Mouse (Mus musculus): ENCODE data around the gene Dbr1. TPM values are rescaled to one million over a fixed set of nuclear protein-coding genes. Genes with fewer than 3 reads are reported as not detected.
A peak's percentile ranks its signal among the peaks of the same experiment; 100 is the strongest.
"Not testable (repeated sequence)": the region's sequence is repeated elsewhere in the genome, so short reads cannot be mapped to it uniquely, and the experiment has no call there.

Dbr1 gene
- total RNA-seq (2021), result 10 to 100 TPM; 10.7 to 11.5 TPM
- long read RNA-seq, experiment 1, transcript Dbr1-201 (8 exons, 2,261 nt), result major isoform, 18 of 23 reads
- long read RNA-seq, experiment 1, partial matches to known transcripts, result 0 of 23 reads
- long read RNA-seq, experiment 1, other reads (novel, unspliced or antisense), result 5 of 23 reads
- long read RNA-seq, experiment 2, partial matches to known transcripts, result 0 of 8 reads
- long read RNA-seq, experiment 2, other reads (novel, unspliced or antisense), result 4 of 8 reads

DNA sequence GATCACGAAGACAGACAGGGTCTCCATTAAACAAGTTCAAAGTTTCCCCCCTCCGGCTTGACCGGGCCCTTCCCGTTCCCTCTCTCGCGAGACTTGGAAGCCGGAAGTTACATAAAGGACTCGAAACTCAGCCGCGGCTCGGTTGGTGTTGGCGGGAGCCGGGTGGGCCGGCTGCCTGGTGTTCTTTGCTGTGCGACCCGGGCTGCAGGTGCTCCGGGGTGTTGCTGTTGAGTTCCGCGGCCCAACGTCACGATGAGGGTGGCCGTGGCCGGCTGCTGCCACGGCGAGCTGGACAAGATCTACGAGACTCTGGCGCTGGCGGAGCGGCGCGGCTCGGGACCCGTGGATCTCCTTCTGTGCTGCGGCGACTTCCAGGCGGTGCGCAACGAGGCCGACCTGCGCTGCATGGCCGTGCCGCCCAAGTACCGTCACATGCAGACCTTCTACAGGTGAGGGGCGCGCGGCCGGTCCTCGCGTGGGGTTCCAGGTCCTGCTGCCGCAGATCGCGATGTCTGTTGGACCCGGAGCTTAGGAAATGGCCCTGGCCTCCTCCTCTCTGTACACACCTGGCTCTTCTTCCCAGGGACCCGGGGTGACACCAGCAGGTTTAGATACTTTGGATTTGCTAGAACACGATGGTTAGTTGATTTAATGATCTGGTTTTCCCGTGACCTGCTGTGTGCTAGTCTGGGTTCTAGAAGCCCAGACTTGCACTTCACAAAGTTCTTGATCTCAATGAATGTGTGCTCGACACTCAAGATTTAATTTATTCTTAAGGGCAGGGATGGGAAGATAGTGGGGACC lies at the start of gene Dbr1:
Gene Dbr1 (plus strand): TSS at position 123 of the 804 bp plus-strand sequence.
- peak; percentile 93 to 95 for DNase-seq (ENCODE audit: low spot score in 2 of 2)
- intact Hi-C loops (cut with DNase I), result no loop called here

DNA sequence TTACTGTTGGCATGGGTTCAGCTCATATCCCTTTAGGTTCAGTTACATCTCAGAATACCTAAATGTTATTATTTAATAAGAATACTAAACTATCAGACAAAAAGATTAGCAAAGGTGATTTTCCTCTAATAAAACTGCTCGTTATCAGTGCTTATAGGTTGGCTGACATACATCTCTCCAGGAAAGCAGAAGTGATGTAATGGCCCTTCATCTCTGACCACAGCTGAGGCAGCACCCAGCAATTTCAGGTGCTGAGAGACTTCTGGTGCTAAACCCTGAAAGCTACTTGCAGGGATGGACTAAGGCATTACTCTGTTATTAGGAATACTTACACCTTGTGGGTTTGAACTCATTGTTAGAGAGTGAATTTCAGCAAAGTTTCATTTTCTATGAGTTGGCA lies 43.7 kb upstream of the Dbr1 start:
- no peak for DNase-seq (ENCODE audit: low spot score in 2 of 2)
- intact Hi-C loops (cut with DNase I), result no loop called here

DNA sequence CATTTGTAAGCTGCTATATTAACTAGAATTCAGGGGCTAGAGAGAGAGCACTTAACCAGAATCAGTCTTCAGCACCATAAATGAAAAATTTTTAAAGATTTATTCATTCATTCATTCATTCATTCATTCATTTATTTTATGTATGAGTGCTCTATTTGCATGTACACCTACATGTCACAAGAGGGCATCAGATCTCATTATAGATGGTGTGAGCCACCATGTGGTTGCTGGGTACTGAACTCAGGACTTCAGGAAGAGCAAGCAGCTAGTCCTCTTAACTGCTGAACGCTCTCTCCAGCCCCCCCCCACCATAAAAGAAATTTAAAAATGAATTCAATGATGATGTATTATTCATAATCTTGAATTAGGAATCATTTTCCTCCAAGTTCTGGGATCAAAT lies 29.3 kb upstream of the Dbr1 start:
- intact Hi-C loops (cut with DNase I), result no loop called here
- no peak for DNase-seq (ENCODE audit: low spot score in 2 of 2)

- intact Hi-C loops (cut with DNase I), result no loop called here
These were observed 23.5 kb upstream of the Dbr1 start for GRCm38 (mm10) chr9:99552068-99552467.

GRCm38 (mm10) chr9:99553049-99553448 lies 22.6 kb upstream of the Dbr1 start:
- intact Hi-C loops (cut with DNase I), result no loop called here
- no peak for DNase-seq (ENCODE audit: low spot score in 2 of 2)

More at GRCm38 (mm10) chr9:99552068-99552467, 23.5 kb upstream of the Dbr1 start:
- DNase-seq (ENCODE audit: low spot score in 2 of 2), result no peak

- intact Hi-C loops (cut with DNase I), result no loop called here
- DNase-seq (ENCODE audit: low spot score in 2 of 2), result no peak
These were observed 21.5 kb upstream of the Dbr1 start for GRCm38 (mm10) chr9:99554052-99554451.

- DNase-seq (ENCODE audit: low spot score in 2 of 2), result no peak
- intact Hi-C loops (cut with DNase I), result no loop called here
These were observed 20.3 kb upstream of the Dbr1 start for GRCm38 (mm10) chr9:99555253-99555652.

GRCm38 (mm10) chr9:99557580-99558300 lies 17.9 kb upstream of the Dbr1 start:
- no peak for DNase-seq (ENCODE audit: low spot score in 2 of 2)
- intact Hi-C loops (cut with DNase I), result no loop called here

- no peak for DNase-seq (ENCODE audit: low spot score in 2 of 2)
- intact Hi-C loops (cut with DNase I), result no loop called here
These were observed 16.6 kb upstream of the Dbr1 start for GRCm38 (mm10) chr9:99558824-99559556.

DNA sequence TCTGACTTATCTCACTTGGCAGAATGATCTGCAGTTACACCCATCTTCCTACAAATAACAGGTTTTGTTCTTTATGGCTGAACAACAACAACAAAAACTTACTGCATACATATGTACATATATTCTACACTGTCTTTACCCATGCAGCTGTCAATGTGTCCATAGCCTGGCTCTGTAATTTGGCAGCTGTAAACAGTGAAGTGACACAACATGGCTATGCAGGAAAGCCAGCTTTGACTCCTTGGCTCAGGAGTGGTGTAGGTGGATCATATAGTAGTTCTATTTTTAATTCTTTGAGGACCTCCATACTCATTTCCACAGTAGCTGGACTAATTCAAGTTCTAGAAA lies 16.1 kb upstream of the Dbr1 start:
- DNase-seq (ENCODE audit: low spot score in 2 of 2), result no peak
- intact Hi-C loops (cut with DNase I), result no loop called here

DNA sequence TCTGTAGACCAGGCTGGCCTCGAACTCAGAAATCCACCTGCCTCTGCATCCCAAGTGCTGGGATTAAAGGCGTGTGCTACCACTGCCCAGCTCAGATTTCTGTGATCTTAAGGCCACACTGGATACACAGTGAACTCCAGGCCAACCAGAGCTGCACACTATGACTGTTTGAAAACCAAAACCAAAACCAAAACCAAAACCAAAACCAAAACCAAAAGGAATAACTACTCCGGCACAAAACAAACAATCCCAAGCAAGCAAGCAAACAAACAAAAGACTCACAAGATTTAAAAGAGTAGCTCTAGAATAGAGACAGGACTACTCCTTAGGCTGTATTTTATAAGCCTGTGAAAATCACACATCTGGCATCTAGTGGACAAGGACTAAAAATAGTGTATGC lies 15.2 kb upstream of the Dbr1 start:
- DNase-seq (ENCODE audit: low spot score in 2 of 2), result no peak
- intact Hi-C loops (cut with DNase I), result no loop called here

DNA sequence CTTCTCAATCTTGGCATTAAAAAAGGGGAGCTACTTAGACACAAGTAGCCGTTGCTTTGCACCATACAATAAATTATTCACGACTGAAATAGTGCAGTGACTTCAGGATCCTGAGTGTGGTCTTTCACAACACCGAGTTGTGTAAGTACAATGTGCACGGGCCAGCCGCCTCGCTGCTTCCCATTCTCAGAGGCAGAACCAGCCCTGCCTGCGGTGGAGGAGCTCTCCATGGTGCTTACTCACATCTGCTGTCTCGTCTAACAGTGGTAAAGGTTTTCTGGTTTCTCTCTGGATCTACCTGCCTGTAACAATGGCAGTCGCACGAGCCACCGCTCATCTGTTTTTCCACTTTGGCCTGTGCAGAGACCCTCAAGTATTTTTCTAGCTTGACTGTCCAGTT lies 11.9 kb upstream of the Dbr1 start:
- DNase-seq (ENCODE audit: low spot score in 2 of 2), result peak; percentile 12 to 18
- intact Hi-C loops (cut with DNase I), result no loop called here

DNA sequence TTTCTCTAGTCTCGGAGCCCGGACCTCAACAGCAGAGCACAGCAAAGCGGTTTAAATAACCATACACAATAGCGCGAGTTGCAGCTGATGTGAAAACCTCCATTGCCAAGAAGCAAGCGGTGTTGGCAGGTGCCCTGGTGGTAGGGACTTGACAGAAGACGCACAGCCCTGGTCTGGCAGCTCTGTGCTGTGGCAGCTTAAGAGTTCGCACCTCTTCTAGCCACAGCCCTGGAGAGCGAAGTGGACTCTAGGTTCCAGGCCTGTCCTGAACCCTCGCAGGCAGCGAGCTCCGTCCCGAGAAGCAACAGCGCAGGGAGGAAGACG lies 7.6 kb upstream of the Dbr1 start:
- intact Hi-C loops (cut with DNase I), result no loop called here
- peak; percentile 19 to 21 for DNase-seq (ENCODE audit: low spot score in 2 of 2)

GRCm38 (mm10) chr9:99568347-99569070 lies 7.1 kb upstream of the Dbr1 start, which contains the start of gene Armc8:
Gene Armc8, minus strand, starts transcription at chr9:99568899.
- DNase-seq (ENCODE audit: low spot score in 2 of 2), result peak; percentile 89 to 90
- intact Hi-C loops (cut with DNase I), result no loop called here

DNA sequence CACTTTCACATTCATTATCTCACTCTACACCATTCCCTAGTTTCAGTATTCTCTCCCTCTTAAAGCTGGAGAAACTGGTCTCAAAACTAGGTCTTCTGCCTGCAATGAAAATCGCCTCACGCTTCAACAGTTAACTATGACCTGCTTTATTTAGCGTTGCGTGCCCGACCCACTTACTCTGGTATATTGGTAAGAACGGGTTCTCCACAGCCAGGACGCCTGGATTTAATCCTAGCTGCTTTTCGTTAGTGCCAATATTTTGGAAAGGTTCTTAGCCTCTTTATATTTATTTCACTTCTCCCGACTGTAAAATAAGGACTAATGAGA lies 6.6 kb upstream of the Dbr1 start:
- intact Hi-C loops (cut with DNase I), result no loop called here
- peak in 1 of 2 experiments; percentile 26 for DNase-seq (ENCODE audit: low spot score in 2 of 2)

- intact Hi-C loops (cut with DNase I), result no loop called here
These were observed 5.1 kb downstream of the Dbr1 start for GRCm38 (mm10) chr9:99580655-99581054.

DNA sequence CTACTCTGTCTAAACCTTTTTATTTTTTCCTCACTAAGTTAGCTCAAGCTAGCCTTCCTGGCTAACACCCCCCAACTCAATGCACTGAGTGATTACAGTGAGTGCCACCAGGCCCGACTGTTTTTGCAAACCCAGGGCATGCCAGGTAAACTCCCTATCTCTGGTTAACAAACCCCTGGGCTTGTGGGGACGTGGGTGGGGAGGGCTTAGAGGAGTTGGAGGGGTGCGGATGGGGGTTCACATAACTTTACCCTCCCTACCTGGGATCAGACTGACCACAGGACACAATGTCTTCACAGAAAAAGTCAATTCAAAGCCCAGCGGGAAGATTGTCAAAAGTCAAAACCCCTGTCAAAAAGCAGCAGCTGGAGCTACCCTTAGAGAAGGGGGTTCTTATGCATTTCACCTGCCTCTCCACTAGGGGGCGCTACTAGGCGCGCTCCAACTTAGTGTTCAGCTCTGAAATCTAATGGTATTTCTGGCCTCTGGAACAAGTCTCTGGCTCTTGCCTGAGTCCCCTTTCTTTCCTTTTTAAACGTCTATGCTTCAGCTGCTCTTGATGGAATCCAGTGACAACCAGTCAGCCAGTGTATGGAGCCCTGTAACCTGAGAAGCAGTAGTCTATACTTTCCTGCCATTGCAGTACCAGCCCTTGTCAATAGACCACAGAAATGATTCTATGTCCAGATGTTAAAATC lies 12.1 kb downstream of the Dbr1 start:
- peak; percentile 41 to 45 for DNase-seq (ENCODE audit: low spot score in 2 of 2)
- intact Hi-C loops (cut with DNase I), result loop anchor here (5.0 kb wide), 2 partner anchors 45 to 75 kb away; no protein-coding TSS in a partner anchor

More at GRCm38 (mm10) chr9:99580655-99581054, 5.1 kb downstream of the Dbr1 start:
- DNase-seq (ENCODE audit: low spot score in 2 of 2), result peak; percentile 59 to 75

DNA sequence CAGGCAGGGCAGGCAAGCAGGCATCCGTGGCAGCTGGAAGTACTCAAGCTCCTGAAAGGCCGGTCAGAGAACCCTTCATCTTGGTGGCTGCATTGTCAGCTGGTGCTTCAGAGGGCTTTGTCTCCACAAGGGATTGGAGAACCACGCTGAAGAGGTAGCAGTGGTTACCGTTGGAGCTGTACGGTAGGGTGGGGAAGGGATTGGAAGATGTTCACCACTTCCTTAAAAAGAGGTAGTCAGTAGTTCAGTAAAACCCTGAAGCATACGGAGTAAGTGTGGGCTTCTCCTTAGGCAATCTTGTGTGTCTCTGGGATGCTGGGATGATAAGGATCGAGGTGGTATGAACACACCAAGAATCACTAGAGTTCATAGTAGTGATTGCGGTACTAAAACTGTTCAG lies 15.5 kb downstream of the Dbr1 start:
- intact Hi-C loops (cut with DNase I), result no loop called here
- no peak for DNase-seq (ENCODE audit: low spot score in 2 of 2)

- DNase-seq (ENCODE audit: low spot score in 2 of 2); intact Hi-C loops (cut with DNase I): not testable (repeated sequence)
These were observed 23.5 kb downstream of the Dbr1 start for GRCm38 (mm10) chr9:99599127-99599526.
